Mouse (Mus musculus) gastrocnemius, adult 8-10 months (tissue): ENCODE data around the gene Prrc2a. TPM values are rescaled to one million over a fixed set of nuclear protein-coding genes. Genes with fewer than 3 reads are reported as not detected.

Experiments
- DNase-seq, 2 experiments: peaks; one replicate each; pipeline ENCODE4 v3.0.0; 2022; ENCODE audit warnings: low spot score in 2 of 2
- total RNA-seq, 4 experiments: library from RNA; stranded (reverse); gene quantifications; 2 replicates each; pipeline ENCODE4 v1.2.4; 2022

The Prrc2a gene
- total RNA-seq, 4 experiments from 2014 or later = 90.5 to 98.3 (median 94.6) TPM

GRCm38 (mm10) chr17:35190096-35190495 is 25.4 kb upstream of the Prrc2a start:
- no peak for DNase-seq

GRCm38 (mm10) chr17:35189186-35189585 is 24.5 kb upstream of the Prrc2a start:
- DNase-seq = no peak

- no peak for DNase-seq
Observed at GRCm38 (mm10) chr17:35187959-35188610, 23.4 kb upstream of the Prrc2a start, which contains the start of gene Lst1. Gene Lst1, minus strand, starts transcription at chr17:35188439.

GRCm38 (mm10) chr17:35187345-35187744 is 22.6 kb upstream of the Prrc2a start:
- DNase-seq = no peak

GRCm38 (mm10) chr17:35186681-35187080 is 22.0 kb upstream of the Prrc2a start:
- no peak for DNase-seq

GRCm38 (mm10) chr17:35185639-35186611 is 21.2 kb upstream of the Prrc2a start:
- peak; percentile 55 to 77 for DNase-seq

GRCm38 (mm10) chr17:35180093-35180492 is 15.4 kb upstream of the Prrc2a start:
- DNase-seq = no peak

GRCm38 (mm10) chr17:35178528-35178927 is 13.8 kb upstream of the Prrc2a start:
- DNase-seq = peak in 1 of 2 experiments; percentile 47

- no peak for DNase-seq
Observed at GRCm38 (mm10) chr17:35175968-35176367, 11.3 kb upstream of the Prrc2a start, which contains the start of gene Aif1. Gene Aif1, minus strand, starts transcription at chr17:35176068.

- DNase-seq = no peak
Observed at GRCm38 (mm10) chr17:35175382-35175781, 10.7 kb upstream of the Prrc2a start.

- no peak for DNase-seq
Observed at GRCm38 (mm10) chr17:35174201-35174977, 9.7 kb upstream of the Prrc2a start.

- no peak for DNase-seq
Observed at GRCm38 (mm10) chr17:35173329-35173728, 8.6 kb upstream of the Prrc2a start.

GRCm38 (mm10) chr17:35172445-35173234 is 7.9 kb upstream of the Prrc2a start:
- DNase-seq = no peak

- DNase-seq = no peak
Observed at GRCm38 (mm10) chr17:35168541-35169207, 4.0 kb upstream of the Prrc2a start.

- DNase-seq = no peak
Observed at GRCm38 (mm10) chr17:35167794-35168193, 3.1 kb upstream of the Prrc2a start.

GRCm38 (mm10) chr17:35166352-35167035 is 1.8 kb upstream of the Prrc2a start:
- no peak for DNase-seq

GRCm38 (mm10) chr17:35165451-35166155 is 906 bp upstream of the Prrc2a start:
- DNase-seq = no peak

- DNase-seq = no peak
Observed at GRCm38 (mm10) chr17:35164218-35164567, 504 bp downstream of the Prrc2a start.
